Mouse (Mus musculus) embryonic facial prominence, embryonic 11.5 days (tissue): Measurements from ENCODE around the gene Zfp180. TPM values are rescaled to one million over a fixed set of nuclear protein-coding genes. Genes with fewer than 3 reads are reported as not detected.
A peak's percentile ranks its signal among the peaks of the same experiment; 100 is the strongest.
"Not testable (repeated sequence)": the region's sequence is repeated elsewhere in the genome, so short reads cannot be mapped to it uniquely, and the experiment has no call there.

Experiments
- ATAC-seq: fragments of 200-750 bp; cut with Nextera tagmentation; replicated peaks from 2 replicates; pipeline ENCODE4 v1.8.0; 2017; ENCODE audit warnings: low read depth; ENCODE audit not compliant: insufficient number of reproducible peaks, low FRiP score, low TSS enrichment
- DNase-seq: peaks from one replicate; pipeline ENCODE4 v3.0.0-alpha.2; 2015; ENCODE audit warnings: low spot score
- H3K27ac ChIP-seq: fragments of 300-500 bp; sonication (generic); replicated peaks from 2 replicates; pipeline ENCODE4 v1.5.1; 2014; ENCODE audit warnings: mild to moderate bottlenecking, low read depth, low read length, control low read depth
- H3K27me3 ChIP-seq: fragments of 300-500 bp; sonication (generic); 2 replicates; pipeline ENCODE4 v1.6.1; 2014; ENCODE audit warnings: mild to moderate bottlenecking, low read length, moderate library complexity, mixed read lengths; ENCODE audit not compliant: control insufficient read depth, insufficient read depth
- H3K36me3 ChIP-seq: fragments of 300-500 bp; sonication (generic); replicated peaks from 2 replicates; pipeline ENCODE4 v1.6.1; 2014; ENCODE audit warnings: low read depth, mild to moderate bottlenecking, low read length, moderate library complexity, mixed read lengths; ENCODE audit not compliant: control insufficient read depth, insufficient read depth
- H3K4me1 ChIP-seq: fragments of 300-500 bp; sonication (generic); 2 replicates; pipeline ENCODE4 v1.6.1; 2014; ENCODE audit warnings: low read length, mixed read lengths; ENCODE audit not compliant: control insufficient read depth, insufficient read depth
- H3K4me2 ChIP-seq: fragments of 300-500 bp; sonication (generic); 2 replicates; pipeline ENCODE4 v1.6.1; 2014; ENCODE audit warnings: low read depth, mild to moderate bottlenecking, control low read depth, low read length, moderate library complexity
- H3K4me3 ChIP-seq: fragments of 300-500 bp; sonication (generic); 2 replicates; pipeline ENCODE4 v1.5.1; 2014; ENCODE audit warnings: low read depth, low read length, control low read depth
- H3K9ac ChIP-seq: fragments of 300-500 bp; sonication (generic); replicated peaks from 2 replicates; pipeline ENCODE4 v1.6.1; 2014; ENCODE audit warnings: mild to moderate bottlenecking, control low read depth, low read length
- H3K9me3 ChIP-seq: fragments of 300-500 bp; sonication (generic); replicated peaks from 2 replicates; pipeline ENCODE4 v1.6.1; 2016; ENCODE audit warnings: mild to moderate bottlenecking, low read length, inconsistent platforms, mixed read lengths; ENCODE audit not compliant: control insufficient read depth
- WGBS: fragments of 180-500 bp; shearing (Covaris S2); extraction: QIAGEN DNeasy Blood & Tissue Kit; methylation state at CpG from one replicate; pipeline ENCODE4 v1.1.7; 2014; 5-methylcytosine and 5-hydroxymethylcytosine counted together
- polyA plus RNA-seq: library from polyadenylated mRNA; unstranded; fragments of >200 nt; fragmentation: Nextera tagmentation; extraction: Ambion mirVana; gene quantifications from 2 replicates; pipeline ENCODE4 v1.2.1, GENCODE M21; 2014

Zfp180 gene
- 32.5 and 32.7 TPM in 2 replicates for polyA plus RNA-seq

DNA sequence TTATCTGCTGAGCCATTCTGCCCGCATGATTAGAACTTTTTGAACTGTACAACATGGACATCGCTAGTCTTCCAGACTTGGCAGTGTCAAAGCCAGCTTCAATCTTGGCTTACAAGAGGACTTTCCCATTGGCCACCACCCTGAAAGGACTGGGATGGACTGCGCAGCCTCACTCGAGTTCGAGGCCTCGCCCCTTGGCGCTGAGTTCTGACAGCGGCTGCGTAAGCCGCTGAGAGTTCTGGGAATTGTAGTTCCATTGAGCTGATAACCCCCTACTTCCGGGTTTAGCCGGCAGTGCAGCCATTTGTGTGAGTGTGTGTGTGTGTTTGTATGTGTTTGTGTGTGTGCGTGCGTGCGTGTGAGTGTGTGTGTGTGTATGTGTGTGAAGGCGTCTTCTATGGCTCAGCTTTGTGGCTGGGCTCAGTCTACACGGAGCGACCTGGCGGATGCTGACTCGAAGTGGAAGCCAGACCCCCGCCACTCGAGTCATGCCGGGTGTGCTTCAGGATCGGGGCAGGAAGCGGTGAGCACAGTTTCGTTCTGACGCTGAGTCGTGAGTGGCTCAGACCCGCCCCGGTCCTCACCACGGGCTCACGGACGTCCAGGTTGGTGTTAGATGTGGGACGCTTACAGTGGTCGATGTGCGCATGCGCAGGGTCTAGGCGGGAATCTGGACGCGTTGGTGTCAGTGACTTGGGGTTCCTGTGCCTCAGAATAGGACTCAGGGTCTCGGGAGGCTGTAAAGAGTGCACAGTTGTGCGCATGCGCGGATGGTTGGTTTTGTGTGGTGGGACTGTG is at the start of gene Zfp180:
Gene Zfp180 (plus strand): TSS at position 291 of the 798 bp plus-strand sequence.
- Histone ChIP-seq H3K36me3 (peaks cover 2% of the 10 kb centered on the region; the same call in 1 of the 2 replicates), H3K27me3 (no peaks in the 10 kb centered on the region), H3K27ac (peak within 1 kb of the TSS; percentile 78), H3K4me1 (no peaks in the 10 kb centered on the region), H3K4me2 (peak within 1 kb of the TSS; percentile 76), H3K4me3 (peak within 1 kb of the TSS; percentile 75), H3K9ac (peak within 1 kb of the TSS; percentile 76), H3K9me3 (0 out of 2 replicates have a peak, but pooled peaks cover 2% of the 10 kb centered on the region)
- ATAC-seq (peak; percentile 97), DNase-seq (peak; percentile 99)
- 19% methylated on average over 44 of the region's 44 CpGs for WGBS

DNA sequence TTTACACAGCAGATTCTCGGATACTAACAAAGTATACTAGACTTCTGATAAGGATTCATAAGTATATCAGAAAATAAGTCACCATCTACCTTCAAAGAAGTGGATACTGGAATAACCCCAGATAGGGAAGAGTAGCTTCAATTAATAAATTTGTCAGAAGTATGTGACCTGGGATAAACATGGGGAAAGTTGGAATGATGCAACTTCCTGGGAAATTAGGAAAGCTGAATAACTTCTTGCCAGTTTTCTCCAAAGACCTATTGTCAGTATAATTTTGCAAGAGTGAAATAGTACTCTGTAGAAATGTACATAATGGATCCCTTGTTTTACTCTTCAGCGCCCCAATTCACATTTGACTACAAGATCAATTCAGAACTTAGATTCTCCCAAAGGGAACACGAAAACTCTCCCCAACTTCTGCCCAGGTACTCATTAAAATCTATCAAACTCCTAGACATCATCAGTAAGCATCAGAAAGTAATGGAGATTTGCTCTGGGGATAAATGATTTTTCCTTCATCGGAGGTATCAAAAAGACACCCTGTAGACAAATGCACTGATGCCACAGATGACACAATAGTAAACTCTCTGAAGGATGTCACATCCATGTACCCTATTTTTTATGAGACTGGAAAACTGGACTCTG is 28.9 kb upstream of the Zfp180 start, which contains the start of gene Vmn1r183:
Gene Vmn1r183 (plus strand): TSS at position 595 of the 645 bp plus-strand sequence.
- no peak within 1 kb of the TSS for H3K4me2 ChIP-seq
- WGBS: 72% methylated on average over 4 of the region's 4 CpGs
- no peak within 1 kb of the TSS for H3K9ac ChIP-seq
- H3K9me3 ChIP-seq: no peaks in the 10 kb centered on the region
- H3K27ac ChIP-seq: no peak within 1 kb of the TSS
- no peaks in the 10 kb centered on the region for H3K4me1 ChIP-seq
- no peak for DNase-seq
- no peaks in the 10 kb centered on the region for H3K36me3 ChIP-seq
- H3K27me3 ChIP-seq: no peaks in the 10 kb centered on the region
- H3K4me3 ChIP-seq: no peak within 1 kb of the TSS
- no peak for ATAC-seq

DNA sequence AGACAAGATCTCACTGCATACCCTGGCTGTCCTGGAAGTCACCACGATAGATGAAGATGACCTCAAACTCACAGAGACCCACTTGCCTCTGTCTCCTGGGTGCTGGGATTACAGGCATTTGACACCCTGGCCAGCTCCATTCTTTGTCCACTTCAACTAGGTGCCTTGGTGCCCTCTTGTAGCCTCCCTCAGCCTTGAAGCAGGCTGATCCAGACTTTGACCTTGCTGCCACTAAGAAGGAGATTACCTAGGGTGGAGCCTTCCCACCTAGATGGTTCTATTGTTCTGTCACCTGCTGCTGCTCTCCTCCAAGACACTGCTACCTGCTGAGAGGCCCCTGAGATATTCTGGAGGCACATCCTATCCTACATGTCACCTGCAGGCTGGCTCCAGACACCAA is 7.3 kb upstream of the Zfp180 start:
- not testable (repeated sequence) for H3K4me3 ChIP-seq, DNase-seq, H3K9me3 ChIP-seq, H3K9ac ChIP-seq, ATAC-seq, H3K4me1 ChIP-seq, H3K4me2 ChIP-seq, H3K27me3 ChIP-seq, H3K36me3 ChIP-seq, H3K27ac ChIP-seq
- 70% methylated on average over 1 of the region's 1 CpGs for WGBS

DNA sequence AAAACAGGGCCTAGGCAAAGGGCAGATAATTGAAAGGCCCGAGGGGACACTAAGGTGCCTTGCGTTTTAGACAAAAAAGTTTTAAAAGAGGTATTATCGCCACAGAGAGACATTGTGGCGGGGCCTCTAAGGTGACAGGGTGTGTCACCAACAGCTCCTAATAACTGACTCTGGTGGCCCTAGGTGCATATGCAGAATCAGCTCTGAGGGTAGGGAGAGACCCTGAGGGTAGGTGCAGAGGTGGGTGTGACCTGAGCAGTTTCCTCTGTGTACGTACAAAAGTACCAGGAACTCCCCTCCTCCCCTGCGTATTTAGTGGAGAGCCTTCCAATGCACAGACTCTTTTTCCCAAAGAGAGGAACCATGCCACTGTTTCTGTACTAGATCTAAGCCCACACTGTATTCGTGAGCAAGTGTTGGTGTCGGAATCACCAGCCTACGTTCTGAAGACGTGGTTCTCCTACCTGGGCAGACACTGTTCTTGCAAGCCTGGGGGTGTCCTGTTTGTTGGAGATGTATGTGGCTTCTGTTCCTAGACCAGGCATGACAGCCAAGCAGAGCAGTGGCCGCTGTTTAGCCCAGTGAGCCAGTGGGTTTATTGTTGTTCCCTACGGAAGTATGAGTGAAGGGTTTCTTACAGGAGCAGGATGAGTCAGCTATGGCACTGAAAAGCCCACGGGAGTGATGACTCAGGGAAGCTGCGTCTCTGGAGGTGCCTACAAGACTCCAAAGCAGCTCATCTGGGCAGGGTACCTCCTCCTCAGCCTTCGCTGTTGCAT is 922 bp downstream of the Zfp180 start:
- H3K4me1 ChIP-seq: no peaks in the 10 kb centered on the region
- peak overlapping the region; percentile 76 for H3K9ac ChIP-seq
- WGBS: 57% methylated on average over 15 of the region's 15 CpGs
- H3K27ac ChIP-seq: peak overlapping the region; percentile 78
- no peak for DNase-seq
- peak; percentile 26 for ATAC-seq
- no peaks in the 10 kb centered on the region for H3K27me3 ChIP-seq
- peak overlapping the region; percentile 76 for H3K4me2 ChIP-seq
- peak overlapping the region; percentile 75 for H3K4me3 ChIP-seq
- peaks cover 2% of the 10 kb centered on the region; the same call in 1 of the 2 replicates for H3K36me3 ChIP-seq
- 0 out of 2 replicates have a peak, but pooled peaks cover 2% of the 10 kb centered on the region for H3K9me3 ChIP-seq

DNA sequence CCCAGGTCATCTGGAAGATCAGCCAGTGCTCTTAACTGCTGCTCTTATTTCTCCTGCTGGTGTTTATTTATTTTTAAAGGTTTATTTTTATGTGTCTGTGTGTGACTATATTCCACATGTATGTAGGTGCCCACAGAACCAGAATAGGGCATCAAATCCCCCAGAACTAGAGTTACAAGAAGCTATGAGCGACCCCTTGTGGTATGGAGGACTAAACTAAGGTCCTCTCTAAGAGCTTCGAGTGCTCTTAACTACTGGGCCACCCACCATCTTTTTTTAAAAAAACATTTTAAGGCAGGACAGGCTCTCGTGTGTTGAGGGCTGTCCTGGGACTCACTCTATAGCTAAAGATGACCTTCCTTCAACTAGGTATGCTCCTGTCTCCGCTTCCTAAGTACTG is 5.1 kb downstream of the Zfp180 start:
- Histone ChIP-seq H3K27ac (no peak overlapping the region), H3K36me3 (peaks cover 2% of the 10 kb centered on the region; the same call in 1 of the 2 replicates), H3K4me1 (no peaks in the 10 kb centered on the region), H3K9ac (no peak overlapping the region), H3K4me2 (no peak overlapping the region), H3K9me3 (0 out of 2 replicates have a peak, but pooled peaks cover 2% of the 10 kb centered on the region), H3K27me3 (no peaks in the 10 kb centered on the region), H3K4me3 (no peak overlapping the region)
- WGBS: 92% methylated on average over 4 of the region's 4 CpGs
- ATAC-seq (no peak), DNase-seq (no peak)

DNA sequence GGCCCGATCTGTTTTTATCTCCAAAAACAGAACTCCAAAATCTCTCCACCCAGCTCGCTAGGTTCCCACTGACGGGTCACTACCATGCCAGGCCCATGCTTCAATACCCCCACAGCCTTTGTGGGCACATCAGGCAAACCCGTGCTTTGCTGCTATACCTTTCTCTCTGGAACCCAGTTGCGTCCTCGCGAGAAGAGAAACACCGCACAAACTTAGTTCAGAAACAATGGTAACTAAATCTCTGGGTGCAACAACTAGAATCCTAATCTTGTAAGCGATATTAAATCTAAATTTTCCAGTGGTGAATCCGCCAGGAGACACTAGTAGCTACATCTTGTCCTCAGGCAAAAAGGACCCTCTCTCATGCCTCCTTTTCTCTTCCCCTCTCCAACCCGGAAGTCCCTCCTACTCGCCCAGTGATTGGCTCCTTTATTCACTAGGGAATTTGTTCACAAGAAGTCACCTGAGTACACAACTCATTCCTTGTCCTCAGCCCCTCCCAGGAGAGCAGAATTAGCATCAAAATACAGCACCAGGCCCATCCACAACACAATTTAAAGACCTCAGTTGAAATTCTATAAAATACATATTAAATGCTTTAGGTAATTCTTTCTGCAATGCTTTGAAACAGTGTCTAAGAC is 5.9 kb downstream of the Zfp180 start:
- Histone ChIP-seq H3K9ac (no peak overlapping the region), H3K36me3 (peaks cover 2% of the 10 kb centered on the region; the same call in 1 of the 2 replicates), H3K9me3 (no peaks in the 10 kb centered on the region), H3K4me2 (no peak overlapping the region), H3K27me3 (no peaks in the 10 kb centered on the region), H3K27ac (no peak overlapping the region), H3K4me3 (no peak overlapping the region), H3K4me1 (no peaks in the 10 kb centered on the region)
- no peak for DNase-seq
- no peak for ATAC-seq
- WGBS: 92% methylated on average over 12 of the region's 12 CpGs

DNA sequence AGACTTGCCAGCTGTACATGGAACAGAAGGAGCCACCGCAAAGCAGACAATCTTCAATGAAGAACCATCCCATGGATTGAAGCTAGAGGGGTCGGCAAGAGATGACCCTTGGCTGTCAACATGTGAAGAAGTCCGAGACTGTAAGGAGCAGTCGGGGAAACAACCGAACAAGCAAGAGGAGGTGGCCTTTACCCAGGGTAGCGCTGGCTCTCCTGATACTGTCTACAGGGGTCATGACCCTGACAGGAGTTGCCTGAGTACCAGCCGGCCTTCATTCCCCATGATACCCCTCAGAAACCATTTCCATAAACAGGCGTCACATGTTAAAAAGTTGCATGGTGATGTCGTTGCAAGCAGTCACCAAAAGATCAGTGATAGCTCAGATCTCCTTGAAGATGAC is 22.7 kb downstream of the Zfp180 start:
- peaks cover 40% of the 10 kb centered on the region for H3K9me3 ChIP-seq
- no peaks in the 10 kb centered on the region for H3K4me1 ChIP-seq
- no peak overlapping the region for H3K4me3 ChIP-seq
- no peaks in the 10 kb centered on the region for H3K27me3 ChIP-seq
- H3K27ac ChIP-seq: no peak overlapping the region
- DNase-seq (no peak), ATAC-seq (no peak)
- H3K4me2 ChIP-seq: no peak overlapping the region
- no peak overlapping the region for H3K9ac ChIP-seq
- WGBS: 95% methylated on average over 9 of the region's 9 CpGs
- peaks cover 64% of the 10 kb centered on the region for H3K36me3 ChIP-seq
